Mouse (Mus musculus) lung, postnatal 0 days (tissue): ENCODE measurements around the gene Arl14. TPM values are rescaled to one million over a fixed set of nuclear protein-coding genes. Genes with fewer than 3 reads are reported as not detected.

Source experiments
- ATAC-seq: fragments of 200-750 bp; cut with Nextera tagmentation; 2 replicates; pipeline ENCODE4 v1.8.0; 2017; ENCODE audit warnings: moderate library complexity
- DNase-seq: peaks from one replicate; pipeline ENCODE4 v3.0.0-alpha.2; 2016; ENCODE audit warnings: low spot score
- H3K27ac ChIP-seq: fragments of 300-500 bp; sonication (generic); 2 replicates; pipeline ENCODE4 v1.5.1; 2014; ENCODE audit warnings: antibody characterized with exemption, mild to moderate bottlenecking, low read length, mixed read lengths
- H3K27me3 ChIP-seq: fragments of 300-500 bp; sonication (generic); replicated peaks from 2 replicates; pipeline ENCODE4 v1.6.1; 2014; ENCODE audit warnings: low read length, mixed read lengths; ENCODE audit not compliant: insufficient read depth
- H3K36me3 ChIP-seq: fragments of 300-500 bp; sonication (generic); 2 replicates; pipeline ENCODE4 v1.6.1; 2014; ENCODE audit warnings: low read length, mixed read lengths; ENCODE audit not compliant: insufficient read depth
- H3K4me1 ChIP-seq: fragments of 300-500 bp; sonication (generic); 2 replicates; pipeline ENCODE4 v1.6.1; 2014; ENCODE audit warnings: antibody characterized with exemption, low read depth, low read length, mixed read lengths; ENCODE audit not compliant: insufficient read depth
- H3K4me2 ChIP-seq: fragments of 300-500 bp; sonication (generic); replicated peaks from 2 replicates; pipeline ENCODE4 v1.6.1; 2014; ENCODE audit warnings: low read depth, mild to moderate bottlenecking, low read length, moderate library complexity, mixed read lengths
- H3K4me3 ChIP-seq: fragments of 300-500 bp; sonication (generic); 2 replicates; pipeline ENCODE4 v1.5.1; 2014; ENCODE audit warnings: low read depth, low read length
- H3K9ac ChIP-seq: fragments of 300-500 bp; sonication (generic); replicated peaks from 2 replicates; pipeline ENCODE4 v1.6.1; 2014; ENCODE audit warnings: low read depth, mild to moderate bottlenecking
- H3K9me3 ChIP-seq: fragments of 300-500 bp; sonication (generic); 2 replicates; pipeline ENCODE4 v1.6.1; 2016; ENCODE audit warnings: low read length, mixed read lengths
- CTCF ChIP-seq: IDR thresholded peaks from 2 replicates; pipeline ENCODE4 v1.5.1; 2016; ENCODE audit warnings: antibody characterized with exemption, mild to moderate bottlenecking
- EP300 ChIP-seq: IDR thresholded peaks from 2 replicates; pipeline ENCODE4 v1.6.1; 2016; ENCODE audit warnings: antibody characterized with exemption, mild to moderate bottlenecking, control low read depth
- WGBS: fragments of 180-500 bp; shearing (Covaris S2); extraction: QIAGEN DNeasy Blood & Tissue Kit; methylation state at CpG from one replicate; pipeline ENCODE4 v1.1.7; 2014; 5-methylcytosine and 5-hydroxymethylcytosine counted together
- polyA plus RNA-seq: library from polyadenylated mRNA; unstranded; fragments of >200 nt; fragmentation: Nextera tagmentation; extraction: Ambion mirVana; gene quantifications from 2 replicates; pipeline ENCODE4 v1.2.1, GENCODE M21; 2015

Gene Arl14
- polyA plus RNA-seq, 1 experiment from 2014 or later, result 0.10 TPM

DNA sequence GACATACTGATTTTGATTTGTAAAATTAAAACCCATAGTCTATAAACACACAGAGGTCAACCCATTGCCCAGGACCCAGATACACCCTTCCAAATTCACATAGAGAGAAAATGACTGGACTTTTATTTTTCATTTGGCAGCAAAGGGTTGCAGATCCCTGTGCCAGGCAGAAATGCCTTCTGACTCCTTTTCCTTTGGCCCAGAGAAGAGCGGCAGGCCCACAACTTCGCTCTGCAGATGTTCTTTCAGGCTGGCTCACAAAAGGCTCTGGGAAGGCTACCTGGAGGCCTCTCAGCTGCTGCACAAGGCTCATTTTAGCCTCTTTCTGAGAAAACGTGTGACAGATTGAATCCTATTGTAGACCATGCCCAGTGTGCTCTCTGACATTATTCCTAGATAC is 13.6 kb downstream of the Arl14 start:
- Histone ChIP-seq H3K4me2 (no peak overlapping the region), H3K27me3 (no peaks in the 10 kb centered on the region), H3K27ac (no peak overlapping the region), H3K4me1 (no peaks in the 10 kb centered on the region), H3K9ac (no peak overlapping the region), H3K36me3 (no peaks in the 10 kb centered on the region), H3K9me3 (no peaks in the 10 kb centered on the region), H3K4me3 (no peak overlapping the region)
- DNase-seq (no peak), ATAC-seq (no peak)
- WGBS, result 71% methylated on average over 3 of the region's 3 CpGs
- no peak for TF ChIP-seq EP300
- TF ChIP-seq CTCF, result no peak

DNA sequence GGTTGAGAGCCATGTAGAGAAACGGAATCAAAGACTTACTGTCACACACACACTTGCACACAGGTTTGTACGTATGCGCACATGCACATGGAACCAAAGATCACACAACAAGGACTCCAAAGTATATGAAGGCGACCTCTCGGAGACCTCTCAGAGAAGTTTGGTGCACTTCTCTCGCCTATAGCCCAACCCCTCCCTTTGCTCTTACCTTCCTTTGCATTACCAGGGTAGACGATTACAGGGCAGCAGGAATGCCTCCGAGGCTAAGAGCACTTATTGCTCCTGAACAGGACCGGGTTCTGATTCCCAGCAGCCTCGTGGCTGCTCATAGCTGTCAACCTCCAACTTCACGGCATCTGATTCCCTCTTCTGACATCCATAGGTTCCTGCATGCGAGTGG is 14.3 kb downstream of the Arl14 start:
- TF ChIP-seq EP300 (no peak), CTCF (no peak)
- Histone ChIP-seq H3K9me3 (no peaks in the 10 kb centered on the region), H3K27me3 (no peaks in the 10 kb centered on the region), H3K36me3 (no peaks in the 10 kb centered on the region), H3K9ac (no peak overlapping the region), H3K27ac (no peak overlapping the region), H3K4me2 (no peak overlapping the region), H3K4me1 (no peaks in the 10 kb centered on the region), H3K4me3 (no peak overlapping the region)
- DNase-seq, result no peak
- ATAC-seq, result no peak
- WGBS, result 74% methylated on average over 12 of the region's 12 CpGs

DNA sequence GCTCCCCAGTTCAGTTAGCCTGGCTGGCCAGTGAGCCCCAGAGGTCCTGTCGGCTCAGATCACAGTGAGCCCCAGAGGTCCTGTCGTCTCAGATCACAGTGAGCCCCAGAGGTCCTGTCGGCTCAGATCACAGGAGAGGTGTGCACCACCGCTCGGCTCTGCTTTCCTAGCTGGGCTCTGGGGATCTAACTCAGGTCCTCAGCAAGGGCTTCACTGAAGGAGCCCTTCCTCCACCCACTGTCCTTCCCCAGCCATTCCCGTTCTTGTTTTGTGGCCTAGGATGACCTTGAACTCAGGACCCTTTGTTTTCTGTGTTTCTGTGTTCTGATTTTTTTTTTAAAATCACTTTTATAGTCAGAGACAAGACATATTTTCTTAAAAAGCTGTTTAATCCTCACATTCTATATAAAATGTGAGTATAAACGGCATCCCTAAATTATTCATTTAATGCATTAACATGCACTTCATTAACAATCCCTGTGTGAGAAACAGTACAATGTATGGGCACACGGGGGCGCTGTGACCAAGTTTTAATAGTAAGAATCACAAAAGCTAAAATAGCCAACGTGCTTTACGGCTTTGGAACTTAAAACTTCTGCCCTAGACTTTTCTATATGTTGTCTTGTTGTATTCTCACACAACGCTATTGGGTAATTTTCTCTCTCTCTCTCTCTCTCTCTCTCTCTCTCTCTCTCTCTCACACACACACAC is 16.1 kb downstream of the Arl14 start:
- TF ChIP-seq CTCF, result peak; percentile 77
- no peak for TF ChIP-seq EP300
- no peak overlapping the region for H3K27ac ChIP-seq
- H3K4me1 ChIP-seq, result no peaks in the 10 kb centered on the region
- no peaks in the 10 kb centered on the region for H3K36me3 ChIP-seq
- no peak overlapping the region for H3K9ac ChIP-seq
- 40% methylated on average over 12 of the region's 12 CpGs for WGBS
- H3K27me3 ChIP-seq, result no peaks in the 10 kb centered on the region
- no peak overlapping the region for H3K4me2 ChIP-seq
- no peak overlapping the region for H3K4me3 ChIP-seq
- H3K9me3 ChIP-seq, result no peaks in the 10 kb centered on the region
- DNase-seq (peak; percentile 68), ATAC-seq (no peak)

- TF ChIP-seq EP300, result no peak
- TF ChIP-seq CTCF, result no peak
These were observed 17.0 kb downstream of the Arl14 start for GRCm38 (mm10) chr3:69239246-69239645.

DNA sequence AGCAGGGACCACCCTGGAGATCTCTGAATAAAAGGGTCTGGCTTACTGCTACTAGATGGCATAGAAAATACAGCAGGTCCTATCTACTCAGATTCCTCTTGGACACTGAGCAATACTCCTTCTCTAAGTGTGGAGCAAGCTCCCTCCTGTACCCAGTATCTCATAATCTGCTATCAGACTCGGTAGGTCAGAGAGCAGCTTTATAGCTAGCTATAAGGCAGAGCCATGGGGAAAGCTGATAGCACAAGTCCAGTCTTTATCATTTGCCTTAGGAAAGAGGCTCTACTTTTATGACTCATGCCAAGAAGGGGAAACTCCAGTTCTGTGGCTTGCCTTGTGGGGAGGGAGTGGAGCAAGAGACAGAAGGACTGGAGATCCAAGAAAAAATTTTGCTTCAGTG is 18.8 kb downstream of the Arl14 start:
- DNase-seq (no peak), ATAC-seq (no peak)
- Histone ChIP-seq H3K9me3 (no peaks in the 10 kb centered on the region), H3K9ac (no peak overlapping the region), H3K4me2 (no peak overlapping the region), H3K4me3 (no peak overlapping the region), H3K27ac (no peak overlapping the region), H3K4me1 (no peaks in the 10 kb centered on the region), H3K27me3 (no peaks in the 10 kb centered on the region), H3K36me3 (no peaks in the 10 kb centered on the region)
- 73% methylated on average over 1 of the region's 1 CpGs for WGBS
- TF ChIP-seq EP300 (no peak), CTCF (no peak)

More at GRCm38 (mm10) chr3:69239246-69239645, 17.0 kb downstream of the Arl14 start:
- Histone ChIP-seq H3K9ac (no peak overlapping the region), H3K27me3 (no peaks in the 10 kb centered on the region), H3K36me3 (no peaks in the 10 kb centered on the region), H3K27ac (no peak overlapping the region), H3K4me1 (no peaks in the 10 kb centered on the region), H3K4me3 (no peak overlapping the region), H3K9me3 (no peaks in the 10 kb centered on the region), H3K4me2 (no peak overlapping the region)
- DNase-seq (no peak), ATAC-seq (no peak)
- 67% methylated on average over 5 of the region's 5 CpGs for WGBS

GRCm38 (mm10) chr3:69253096-69253866 is 31.1 kb downstream of the Arl14 start:
- ATAC-seq (no peak; the same call in 1 of the 2 replicates), DNase-seq (peak; percentile 57)
- TF ChIP-seq CTCF, result no peak
- no peak for TF ChIP-seq EP300

More at GRCm38 (mm10) chr3:69253096-69253866, 31.1 kb downstream of the Arl14 start:
- no peak overlapping the region for H3K27ac ChIP-seq
- H3K4me3 ChIP-seq, result no peak overlapping the region
- no peak overlapping the region for H3K4me2 ChIP-seq
- no peak overlapping the region for H3K9ac ChIP-seq
- H3K27me3 ChIP-seq, result no peaks in the 10 kb centered on the region
- WGBS, result 75% methylated on average over 17 of the region's 17 CpGs
- H3K4me1 ChIP-seq, result no peaks in the 10 kb centered on the region
- H3K36me3 ChIP-seq, result no peaks in the 10 kb centered on the region
- H3K9me3 ChIP-seq, result no peaks in the 10 kb centered on the region
